Mouse (Mus musculus) urinary bladder, postnatal 4 days (tissue): ENCODE results near the gene Plekhn1.

Source experiments
- DNase-seq, 2 experiments: peaks; one replicate each; pipeline ENCODE4 v3.0.0; 2021 to 2022; ENCODE audit warnings: low spot score in 2 of 2

Gene Plekhn1

GRCm38 (mm10) chr4:156213134-156213533 is 21.5 kb downstream of the Plekhn1 start:
- DNase-seq, result no peak

- DNase-seq, result no peak
These were observed 24.6 kb downstream of the Plekhn1 start for GRCm38 (mm10) chr4:156209963-156210635.

- DNase-seq, result no peak
These were observed 25.8 kb downstream of the Plekhn1 start for GRCm38 (mm10) chr4:156208872-156209271.

GRCm38 (mm10) chr4:156203413-156204131 is 31.1 kb downstream of the Plekhn1 start:
- no peak for DNase-seq

- peak; percentile 47 to 69 for DNase-seq
These were observed 31.6 kb downstream of the Plekhn1 start, which contains the start of gene AW011738 for GRCm38 (mm10) chr4:156203001-156203412. Gene AW011738, plus strand, starts transcription at chr4:156203304.

GRCm38 (mm10) chr4:156202462-156202893 is 32.2 kb downstream of the Plekhn1 start:
- no peak for DNase-seq

GRCm38 (mm10) chr4:156200623-156201475 is 33.8 kb downstream of the Plekhn1 start, which contains the start of gene Isg15:
Gene Isg15, minus strand, starts transcription at chr4:156200818.
- no peak for DNase-seq

GRCm38 (mm10) chr4:156197829-156198205 is 36.8 kb downstream of the Plekhn1 start:
- DNase-seq, result peak; percentile 84 to 90

GRCm38 (mm10) chr4:156197131-156197828 is 37.4 kb downstream of the Plekhn1 start, which contains the start of gene Agrn:
Gene Agrn, minus strand, starts transcription at chr4:156197488.
- DNase-seq, result peak in 1 of 2 experiments; percentile 69

- DNase-seq, result peak in 1 of 2 experiments; percentile 53
These were observed 38.5 kb downstream of the Plekhn1 start for GRCm38 (mm10) chr4:156195927-156196870.

- no peak for DNase-seq
These were observed 40.3 kb downstream of the Plekhn1 start for GRCm38 (mm10) chr4:156194346-156194745.

GRCm38 (mm10) chr4:156193906-156194305 is 40.8 kb downstream of the Plekhn1 start:
- DNase-seq, result no peak

GRCm38 (mm10) chr4:156193200-156193590 is 41.5 kb downstream of the Plekhn1 start:
- DNase-seq, result peak in 1 of 2 experiments; percentile 45

GRCm38 (mm10) chr4:156192421-156193199 is 42.0 kb downstream of the Plekhn1 start:
- DNase-seq, result peak in 1 of 2 experiments; percentile 55

- no peak for DNase-seq
These were observed 45.8 kb downstream of the Plekhn1 start for GRCm38 (mm10) chr4:156188811-156189323.

- DNase-seq, result no peak
These were observed 46.4 kb downstream of the Plekhn1 start for GRCm38 (mm10) chr4:156188162-156188810.

GRCm38 (mm10) chr4:156185950-156186850 is 48.5 kb downstream of the Plekhn1 start:
- DNase-seq, result no peak
